Mouse (Mus musculus) embryonic facial prominence, embryonic 12.5 days (tissue): ENCODE data around the gene Scgb2a2. TPM values are rescaled to one million over a fixed set of nuclear protein-coding genes. Genes with fewer than 3 reads are reported as not detected.
A peak's percentile ranks its signal among the peaks of the same experiment; 100 is the strongest.
"Not testable (repeated sequence)": the region's sequence is repeated elsewhere in the genome, so short reads cannot be mapped to it uniquely, and the experiment has no call there.

Source experiments
- ATAC-seq: fragments of 200-750 bp; cut with Nextera tagmentation; 2 replicates; pipeline ENCODE4 v1.8.0; 2017; ENCODE audit not compliant: insufficient number of reproducible peaks, insufficient read depth, low FRiP score, low TSS enrichment
- H3K27ac ChIP-seq: fragments of 300-500 bp; sonication (generic); 2 replicates; pipeline ENCODE4 v1.5.1; 2016; ENCODE audit warnings: mild to moderate bottlenecking
- H3K27me3 ChIP-seq: fragments of 300-500 bp; sonication (generic); 2 replicates; pipeline ENCODE4 v1.6.1; 2016; ENCODE audit warnings: mild to moderate bottlenecking, moderate library complexity
- H3K36me3 ChIP-seq: fragments of 300-500 bp; sonication (generic); 2 replicates; pipeline ENCODE4 v1.6.1; 2016; ENCODE audit warnings: mild to moderate bottlenecking
- H3K4me1 ChIP-seq: fragments of 300-500 bp; sonication (generic); 2 replicates; pipeline ENCODE4 v1.6.1; 2016
- H3K4me2 ChIP-seq: fragments of 300-500 bp; sonication (generic); replicated peaks from 2 replicates; pipeline ENCODE4 v1.6.1; 2016; ENCODE audit warnings: mild to moderate bottlenecking, moderate library complexity
- H3K4me3 ChIP-seq: fragments of 300-500 bp; sonication (generic); 2 replicates; pipeline ENCODE4 v1.5.1; 2016; ENCODE audit warnings: mild to moderate bottlenecking
- H3K9ac ChIP-seq: fragments of 300-500 bp; sonication (generic); 2 replicates; pipeline ENCODE4 v1.6.1; 2016; ENCODE audit warnings: mild to moderate bottlenecking, moderate library complexity
- H3K9me3 ChIP-seq: fragments of 300-500 bp; sonication (generic); 2 replicates; pipeline ENCODE4 v1.6.1; 2016; ENCODE audit warnings: mild to moderate bottlenecking, moderate library complexity
- WGBS: fragments of 180-500 bp; shearing (Covaris S2); methylation state at CpG from one replicate; pipeline ENCODE4 v1.1.7; 2016; 5-methylcytosine and 5-hydroxymethylcytosine counted together
- polyA plus RNA-seq: library from polyadenylated mRNA; unstranded; fragments of >200 nt; fragmentation: Nextera tagmentation; extraction: Ambion mirVana; gene quantifications from 2 replicates; pipeline ENCODE4 v1.2.1, GENCODE M21; 2016

The Scgb2a2 gene
- not detected in 2 replicates for polyA plus RNA-seq

DNA sequence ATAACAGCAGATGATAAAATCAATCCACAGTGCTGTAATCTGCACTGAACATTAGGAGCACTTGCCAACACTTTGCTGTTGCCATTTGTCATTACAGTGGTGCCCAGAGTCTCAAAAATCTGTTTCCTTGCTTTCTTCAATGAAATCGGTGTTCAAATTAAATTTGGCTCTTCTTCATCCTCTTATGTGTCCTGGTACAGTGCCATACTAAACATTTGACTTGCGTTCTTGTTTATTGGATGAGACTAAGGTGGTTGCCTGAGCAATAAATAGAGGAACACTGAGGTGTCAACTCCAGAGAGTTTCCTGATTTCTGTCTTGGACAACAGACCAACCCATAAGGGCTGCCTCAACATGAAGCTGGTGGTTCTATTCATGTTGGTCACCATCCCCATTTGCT lies at the start of gene Scgb2a2:
TSS of gene Scgb2a2 (plus strand) at position 301 of the 400 bp plus-strand sequence.
- Histone ChIP-seq H3K9me3 (no peaks in the 10 kb centered on the region), H3K36me3 (no peaks in the 10 kb centered on the region), H3K27ac (no peak within 1 kb of the TSS), H3K9ac (no peak within 1 kb of the TSS), H3K4me2 (no peak within 1 kb of the TSS), H3K4me1 (no peaks in the 10 kb centered on the region), H3K4me3 (no peak within 1 kb of the TSS), H3K27me3 (no peaks in the 10 kb centered on the region)
- WGBS: 83% methylated on average over 2 of the region's 2 CpGs
- no peak for ATAC-seq

- H3K4me1 ChIP-seq, H3K27ac ChIP-seq, H3K9me3 ChIP-seq, H3K36me3 ChIP-seq, H3K27me3 ChIP-seq, H3K9ac ChIP-seq: not testable (repeated sequence)
- ATAC-seq: peak; percentile 64
- peak overlapping the region; percentile 17; the same call in 1 of the 2 replicates for H3K4me2 ChIP-seq
- 22% methylated on average over 20 of the region's 21 CpGs for WGBS
- peak overlapping the region; percentile 25; the same call in 1 of the 2 replicates for H3K4me3 ChIP-seq
These were observed 10.6 kb upstream of the Scgb2a2 start for GRCm38 (mm10) chr19:9836581-9837340.

GRCm38 (mm10) chr19:9837341-9837715 lies 10.0 kb upstream of the Scgb2a2 start:
- Histone ChIP-seq H3K9me3 (no peaks in the 10 kb centered on the region), H3K4me3 (no peak overlapping the region), H3K4me2 (no peak overlapping the region), H3K9ac (no peak overlapping the region), H3K36me3 (no peaks in the 10 kb centered on the region), H3K27ac (no peak overlapping the region), H3K27me3 (no peaks in the 10 kb centered on the region), H3K4me1 (no peaks in the 10 kb centered on the region)
- ATAC-seq: no peak
- WGBS: 58% methylated on average over 2 of the region's 2 CpGs

- ATAC-seq, H3K36me3 ChIP-seq, H3K27me3 ChIP-seq, H3K4me1 ChIP-seq, H3K4me2 ChIP-seq, H3K9me3 ChIP-seq, H3K4me3 ChIP-seq, H3K9ac ChIP-seq, H3K27ac ChIP-seq: not testable (repeated sequence)
- WGBS: 66% methylated on average over 3 of the region's 3 CpGs
These were observed 2.2 kb downstream of the Scgb2a2 start for GRCm38 (mm10) chr19:9849368-9850075.

GRCm38 (mm10) chr19:9860821-9861220 lies 13.5 kb downstream of the Scgb2a2 start:
- ATAC-seq, H3K36me3 ChIP-seq, H3K9ac ChIP-seq, H3K4me2 ChIP-seq, H3K9me3 ChIP-seq, H3K27ac ChIP-seq, H3K4me3 ChIP-seq, H3K4me1 ChIP-seq, H3K27me3 ChIP-seq: not testable (repeated sequence)
- 92% methylated on average over 2 of the region's 3 CpGs for WGBS

- Histone ChIP-seq H3K9ac (no peak overlapping the region), H3K4me1 (no peaks in the 10 kb centered on the region), H3K27me3 (no peaks in the 10 kb centered on the region), H3K36me3 (no peaks in the 10 kb centered on the region; the same call in 1 of the 2 replicates), H3K9me3 (no peaks in the 10 kb centered on the region), H3K4me3 (no peak overlapping the region), H3K27ac (no peak overlapping the region), H3K4me2 (no peak overlapping the region)
- no peak for ATAC-seq
- 73% methylated on average over 1 of the region's 1 CpGs for WGBS
These were observed 17.5 kb downstream of the Scgb2a2 start for GRCm38 (mm10) chr19:9864856-9865255.

GRCm38 (mm10) chr19:9865466-9865865 lies 18.1 kb downstream of the Scgb2a2 start:
- Histone ChIP-seq H3K27me3 (no peaks in the 10 kb centered on the region), H3K9ac (no peak overlapping the region), H3K36me3 (peaks cover 1% of the 10 kb centered on the region), H3K4me3 (no peak overlapping the region), H3K9me3 (no peaks in the 10 kb centered on the region), H3K4me2 (no peak overlapping the region), H3K27ac (no peak overlapping the region), H3K4me1 (no peaks in the 10 kb centered on the region)
- no peak for ATAC-seq

- Histone ChIP-seq H3K27ac (no peak overlapping the region), H3K4me1 (no peaks in the 10 kb centered on the region), H3K4me3 (no peak overlapping the region), H3K27me3 (no peaks in the 10 kb centered on the region), H3K9me3 (no peaks in the 10 kb centered on the region), H3K36me3 (peaks cover 93% of the 10 kb centered on the region), H3K9ac (no peak overlapping the region), H3K4me2 (no peak overlapping the region)
- 94% methylated on average over 20 of the region's 20 CpGs for WGBS
- no peak for ATAC-seq
These were observed 30.9 kb downstream of the Scgb2a2 start for GRCm38 (mm10) chr19:9878186-9878835.

- H3K4me1 ChIP-seq: no peaks in the 10 kb centered on the region
- H3K9ac ChIP-seq: no peak overlapping the region
- H3K9me3 ChIP-seq: no peaks in the 10 kb centered on the region
- no peak overlapping the region for H3K27ac ChIP-seq
- peaks cover 80% of the 10 kb centered on the region for H3K36me3 ChIP-seq
- ATAC-seq: no peak
- H3K4me3 ChIP-seq: no peak overlapping the region
- H3K27me3 ChIP-seq: no peaks in the 10 kb centered on the region
- H3K4me2 ChIP-seq: no peak overlapping the region
- 77% methylated on average over 1 of the region's 1 CpGs for WGBS
These were observed 39.0 kb downstream of the Scgb2a2 start for GRCm38 (mm10) chr19:9886348-9886747.

GRCm38 (mm10) chr19:9886771-9887170 lies 39.4 kb downstream of the Scgb2a2 start:
- Histone ChIP-seq H3K4me2 (no peak overlapping the region), H3K9me3 (no peaks in the 10 kb centered on the region), H3K27me3 (no peaks in the 10 kb centered on the region), H3K4me1 (no peaks in the 10 kb centered on the region), H3K4me3 (no peak overlapping the region), H3K27ac (no peak overlapping the region), H3K36me3 (peaks cover 80% of the 10 kb centered on the region), H3K9ac (no peak overlapping the region)
- ATAC-seq: no peak
- 96% methylated on average over 8 of the region's 8 CpGs for WGBS

DNA sequence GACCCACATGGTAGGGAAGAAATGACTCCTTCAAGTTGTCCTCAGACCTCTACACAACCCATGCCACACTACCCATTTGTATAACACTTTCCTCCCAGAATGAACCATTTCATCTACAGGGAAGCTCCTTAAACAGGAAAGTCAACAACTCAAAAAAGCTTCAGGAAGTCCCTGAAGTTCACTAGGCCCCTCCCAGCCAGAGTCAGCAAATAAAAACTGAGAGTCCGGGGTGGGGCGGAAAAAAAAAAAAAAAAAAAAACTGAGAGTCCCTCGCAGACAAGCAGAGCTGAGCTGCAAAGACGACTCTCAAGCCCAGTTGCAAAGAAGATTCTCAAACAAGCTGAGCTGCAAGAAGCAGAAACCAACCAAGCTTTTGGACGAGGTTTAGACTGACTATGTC lies 48.7 kb downstream of the Scgb2a2 start:
- Histone ChIP-seq H3K36me3 (peaks cover 42% of the 10 kb centered on the region), H3K4me3 (no peak overlapping the region), H3K27ac (no peak overlapping the region), H3K9ac (no peak overlapping the region), H3K9me3 (no peaks in the 10 kb centered on the region), H3K4me1 (peaks cover 22% of the 10 kb centered on the region), H3K27me3 (no peaks in the 10 kb centered on the region), H3K4me2 (no peak overlapping the region)
- WGBS: 77% methylated on average over 5 of the region's 5 CpGs
- ATAC-seq: no peak
